Mouse (Mus musculus) cerebellum, adult 18-20 months (tissue): ENCODE data around the gene Zfp59.

ENCODE experiments used
- DNase-seq, 2 experiments: peaks; one replicate each; pipeline ENCODE4 v3.0.0; 2021

Gene Zfp59

GRCm38 (mm10) chr7:27881721-27882120, 43.3 kb downstream of the Zfp59 start:
- no peak for DNase-seq

GRCm38 (mm10) chr7:27900601-27901000, 62.2 kb downstream of the Zfp59 start:
- DNase-seq = no peak

- DNase-seq = no peak
These were observed 66.8 kb downstream of the Zfp59 start for GRCm38 (mm10) chr7:27905061-27905848.
